Comparison of ENCODE assay signal across 8 mouse cellular contexts in the genomic region with DNA sequence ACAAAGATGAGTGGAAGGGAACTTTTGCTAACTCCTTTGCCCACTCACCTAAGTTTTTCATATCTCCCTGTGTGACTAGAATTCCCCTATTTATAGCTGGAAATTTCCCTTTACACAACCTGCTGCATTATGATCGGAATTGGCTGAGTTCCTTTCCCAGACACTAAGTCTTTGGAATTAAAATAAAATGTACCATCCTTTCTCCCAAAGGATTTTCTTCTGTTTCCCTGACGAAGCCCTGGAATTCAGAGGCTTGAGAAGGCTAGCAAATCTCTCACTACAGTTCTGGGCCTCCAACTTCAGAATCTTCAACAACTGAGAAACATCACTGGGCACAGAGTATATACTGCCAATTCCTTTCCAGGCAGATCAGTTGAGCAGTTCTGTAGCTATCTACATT. TPM values are rescaled to one million over a fixed set of nuclear protein-coding genes. Genes with fewer than 3 reads are reported as not detected.
A peak's percentile ranks its signal among the peaks of the same experiment; 100 is the strongest.
DNase-seq lines count a peak whose midpoint lies in the region; ATAC-seq lines count a peak whose summit lies in the region.

No protein-coding gene starts in this region.

- H3K4me3 ChIP-seq in heart, embryonic 13.5 days, result peak overlapping the region; percentile 85
- peak overlapping the region; percentile 87 for H3K4me3 ChIP-seq in hindbrain, embryonic 11.5 days (ENCODE audit: low read depth, low read length)
- peak overlapping the region; percentile 83 for H3K4me3 ChIP-seq in midbrain, embryonic 11.5 days (ENCODE audit: low read depth, low read length)

- no peak for ATAC-seq in heart, embryonic 13.5 days (ENCODE audit: extremely low read depth, insufficient number of reproducible peaks, low FRiP score, low TSS enrichment)
- ATAC-seq in hindbrain, embryonic 11.5 days (ENCODE audit: low FRiP score), result no peak
- ATAC-seq in midbrain, embryonic 11.5 days (ENCODE audit: low FRiP score), result no peak

- H3K27me3 ChIP-seq in heart, embryonic 13.5 days (replicated peaks), result no peaks in the 10 kb centered on the region
- H3K27me3 ChIP-seq in hindbrain, embryonic 11.5 days (ENCODE audit: control insufficient read depth, insufficient read depth, low read length), result no peaks in the 10 kb centered on the region
- no peaks in the 10 kb centered on the region for H3K27me3 ChIP-seq in midbrain, embryonic 11.5 days (ENCODE audit: control insufficient read depth, insufficient read depth, low read length)

- H3K9ac ChIP-seq in heart, embryonic 13.5 days, result peak overlapping the region; percentile 97
- peak overlapping the region; percentile 50 for H3K9ac ChIP-seq in hindbrain, embryonic 11.5 days (ENCODE audit: low read depth, low read length)
- peak overlapping the region; percentile 91 for H3K9ac ChIP-seq in midbrain, embryonic 11.5 days (ENCODE audit: low read length)

- no peaks in the 10 kb centered on the region for H3K36me3 ChIP-seq in heart, embryonic 13.5 days
- no peaks in the 10 kb centered on the region for H3K36me3 ChIP-seq in hindbrain, embryonic 11.5 days (ENCODE audit: control insufficient read depth, insufficient read depth, low read length)
- H3K36me3 ChIP-seq in midbrain, embryonic 11.5 days (ENCODE audit: control insufficient read depth, insufficient read depth, low read length), result no peaks in the 10 kb centered on the region

- 49% methylated on average over 2 of the region's 2 CpGs for WGBS in heart, embryonic 13.5 days
- 54% methylated on average over 2 of the region's 2 CpGs for WGBS in hindbrain, embryonic 11.5 days
- WGBS in midbrain, embryonic 11.5 days, result 23% methylated on average over 2 of the region's 2 CpGs

- peak overlapping the region; percentile 72 for H3K4me2 ChIP-seq in heart, embryonic 13.5 days
- H3K4me2 ChIP-seq in hindbrain, embryonic 11.5 days (replicated peaks; ENCODE audit: low read depth, low read length), result peak overlapping the region; percentile 61
- H3K4me2 ChIP-seq in midbrain, embryonic 11.5 days, result peak overlapping the region; percentile 41

- H3K9me3 ChIP-seq in heart, embryonic 13.5 days, result no peaks in the 10 kb centered on the region
- H3K9me3 ChIP-seq in hindbrain, embryonic 11.5 days (ENCODE audit: control insufficient read depth, low read length), result no peaks in the 10 kb centered on the region
- no peaks in the 10 kb centered on the region for H3K9me3 ChIP-seq in midbrain, embryonic 11.5 days (ENCODE audit: control insufficient read depth, low read length)

- DNase-seq in heart, adult 8-10 months (ENCODE audit: low spot score), result no peak
- DNase-seq in brain, adult 2 months (ENCODE audit: low read depth, low spot score), result peak; percentile 21
- no peak for DNase-seq in hindbrain, embryonic 11.5 days (ENCODE audit: low spot score)
- DNase-seq in midbrain, embryonic 11.5 days (ENCODE audit: low spot score, missing footprints), result peak; percentile 86
- no peak for DNase-seq in B cell, adult 2 months
- no peak for DNase-seq in layer of hippocampus, adult 9-10 months (ENCODE audit: low spot score)
- DNase-seq in c-Kit-positive CD71-positive TER-119-positive erythroid progenitor cells, embryonic 14.5 days (ENCODE audit: low spot score), result no peak

- H3K27ac ChIP-seq in heart, embryonic 13.5 days (replicated peaks), result peak overlapping the region; percentile 63
- no peak overlapping the region for H3K27ac ChIP-seq in hindbrain, embryonic 11.5 days (ENCODE audit: low read depth, low read length)
- H3K27ac ChIP-seq in midbrain, embryonic 11.5 days (ENCODE audit: low read depth, low read length), result no peak overlapping the region

- H3K4me1 ChIP-seq in heart, embryonic 13.5 days, result peaks cover 66% of the 10 kb centered on the region
- 0 out of 2 replicates have a peak, but pooled peaks cover 5% of the 10 kb centered on the region for H3K4me1 ChIP-seq in hindbrain, embryonic 11.5 days (replicated peaks; ENCODE audit: control insufficient read depth, insufficient read depth, low read length)
- H3K4me1 ChIP-seq in midbrain, embryonic 11.5 days (ENCODE audit: control insufficient read depth, insufficient read depth, low read length), result peaks cover 10% of the 10 kb centered on the region

RNA-seq across cellular contexts. Expression of gene Akap11, which starts 1.2 kb away (rescaled TPM):
- 12.5 and 12.8 TPM in 2 replicates for polyA plus RNA-seq in heart, embryonic 13.5 days (2015; fragmentation: Nextera tagmentation; extraction: Ambion mirVana)
- 10 to 100 TPM; 34.5 to 47.1 (median 36.8) TPM for total RNA-seq in heart, adult 8-10 months (2022)
- polyA plus RNA-seq in hindbrain, embryonic 11.5 days (2014; fragmentation: Nextera tagmentation; extraction: Ambion mirVana), result 21.9 and 25.7 TPM in 2 replicates
- polyA plus RNA-seq in midbrain, embryonic 11.5 days (2014; fragmentation: Nextera tagmentation; extraction: Ambion mirVana), result 17.6 and 22.4 TPM in 2 replicates

Comparison
In these comparisons a context has a peak if more than half of its experiments do, and no peak if none do; other contexts are left out.
1. DNase-seq: peak in brain, adult 2 months (single experiment) and midbrain, embryonic 11.5 days (single experiment); none in heart, adult 8-10 months (single experiment), hindbrain, embryonic 11.5 days (single experiment), B cell, adult 2 months (0 of 2), layer of hippocampus, adult 9-10 months (single experiment) and c-Kit-positive CD71-positive TER-119-positive erythroid progenitor cells, embryonic 14.5 days (single experiment).
2. Peak in every context shown above with its lines, with median percentiles within 50 percentile points of each other: H3K4me2 ChIP-seq, H3K4me3 ChIP-seq and H3K9ac ChIP-seq.